Mouse (Mus musculus) liver, embryonic 12.5 days (tissue): ENCODE results near the gene Xrn2. TPM values are rescaled to one million over a fixed set of nuclear protein-coding genes. Genes with fewer than 3 reads are reported as not detected.

Experiments used
- ATAC-seq: fragments of 200-750 bp; cut with Nextera tagmentation; 2 replicates; pipeline ENCODE4 v1.8.0; 2017; ENCODE audit warnings: moderate number of reproducible peaks, mild to moderate bottlenecking, moderate library complexity
- H3K27ac ChIP-seq: fragments of 300-500 bp; sonication (generic); 2 replicates; pipeline ENCODE4 v1.5.1; 2016; ENCODE audit warnings: mild to moderate bottlenecking
- H3K27me3 ChIP-seq: fragments of 300-500 bp; sonication (generic); replicated peaks from 2 replicates; pipeline ENCODE4 v1.6.1; 2016; ENCODE audit warnings: mild to moderate bottlenecking, moderate library complexity
- H3K36me3 ChIP-seq: fragments of 300-500 bp; sonication (generic); 2 replicates; pipeline ENCODE4 v1.6.1; 2016; ENCODE audit warnings: mild to moderate bottlenecking, moderate library complexity
- H3K4me1 ChIP-seq: fragments of 300-500 bp; sonication (generic); 2 replicates; pipeline ENCODE4 v1.6.1; 2016
- H3K4me2 ChIP-seq: fragments of 300-500 bp; sonication (generic); 2 replicates; pipeline ENCODE4 v1.6.1; 2016; ENCODE audit warnings: mild to moderate bottlenecking, moderate library complexity
- H3K4me3 ChIP-seq: fragments of 300-500 bp; sonication (generic); 2 replicates; pipeline ENCODE4 v1.5.1; 2016; ENCODE audit warnings: mild to moderate bottlenecking, moderate library complexity
- H3K9ac ChIP-seq: fragments of 300-500 bp; sonication (generic); 2 replicates; pipeline ENCODE4 v1.6.1; 2016; ENCODE audit warnings: mild to moderate bottlenecking, moderate library complexity
- H3K9me3 ChIP-seq: fragments of 300-500 bp; sonication (generic); replicated peaks from 2 replicates; pipeline ENCODE4 v1.6.1; 2016; ENCODE audit warnings: mild to moderate bottlenecking, moderate library complexity
- WGBS: fragments of 180-500 bp; shearing (Covaris S2); methylation state at CpG from one replicate; pipeline ENCODE4 v1.1.7; 2016; ENCODE audit not compliant: insufficient replicate concordance; 5-methylcytosine and 5-hydroxymethylcytosine counted together
- polyA plus RNA-seq: library from polyadenylated mRNA; unstranded; fragments of >200 nt; fragmentation: Nextera tagmentation; extraction: Ambion mirVana; gene quantifications from 2 replicates; pipeline ENCODE4 v1.2.1, GENCODE M21; 2016

Xrn2 gene
- polyA plus RNA-seq, 1 experiment from 2014 or later, result 52.9 TPM

DNA sequence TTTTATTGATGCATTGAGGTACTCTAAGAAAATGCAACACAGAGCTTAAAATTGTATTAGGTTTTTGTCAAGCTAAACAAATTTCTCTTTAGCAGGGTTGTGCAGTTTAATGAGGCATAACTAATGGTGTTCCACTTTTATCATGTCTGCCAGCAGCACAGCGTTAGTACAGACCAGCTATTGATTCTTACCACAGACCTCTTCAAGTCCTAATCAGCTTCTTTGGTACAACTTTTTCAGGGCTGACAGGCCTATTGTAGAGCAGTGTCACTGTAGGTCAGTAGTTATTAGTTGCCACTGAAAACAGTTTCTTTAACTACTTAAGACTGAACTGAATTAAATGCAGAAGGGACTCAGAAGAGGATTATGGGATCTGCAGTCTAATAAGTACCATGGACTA, 56.3 kb downstream of the Xrn2 start:
- Histone ChIP-seq H3K9ac (no peak overlapping the region), H3K4me3 (no peak overlapping the region), H3K36me3 (peaks cover 52% of the 10 kb centered on the region), H3K4me2 (no peak overlapping the region), H3K9me3 (no peaks in the 10 kb centered on the region), H3K4me1 (peaks cover 16% of the 10 kb centered on the region), H3K27me3 (no peaks in the 10 kb centered on the region), H3K27ac (no peak overlapping the region)
- ATAC-seq, result no peak
- WGBS, result 67% methylated on average over 1 of the region's 1 CpGs

DNA sequence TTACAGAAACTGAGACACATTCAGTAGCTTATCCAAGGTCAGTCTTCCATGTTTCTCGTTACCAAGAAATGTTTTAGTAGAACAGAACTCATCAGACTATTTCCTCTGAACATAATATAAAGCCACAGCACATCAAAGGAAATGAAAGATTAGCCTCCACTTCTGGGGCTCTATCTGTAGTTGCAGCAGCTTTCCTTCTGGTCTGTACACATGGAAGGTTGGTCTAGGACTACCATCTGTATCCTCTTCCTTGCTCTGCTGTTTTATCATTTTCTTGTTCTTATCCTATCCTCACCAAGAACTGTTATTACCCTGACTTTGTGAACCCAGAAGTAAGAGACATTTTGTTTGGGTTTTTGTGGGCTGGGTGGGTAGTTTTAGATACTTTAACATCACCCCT, 57.5 kb downstream of the Xrn2 start:
- no peaks in the 10 kb centered on the region for H3K27me3 ChIP-seq
- H3K36me3 ChIP-seq, result peaks cover 51% of the 10 kb centered on the region
- no peak overlapping the region for H3K4me2 ChIP-seq
- H3K9me3 ChIP-seq, result no peaks in the 10 kb centered on the region
- H3K4me3 ChIP-seq, result no peak overlapping the region
- 56% methylated on average over 1 of the region's 1 CpGs for WGBS
- H3K27ac ChIP-seq, result no peak overlapping the region
- H3K9ac ChIP-seq, result no peak overlapping the region
- ATAC-seq, result no peak
- peaks cover 16% of the 10 kb centered on the region for H3K4me1 ChIP-seq

DNA sequence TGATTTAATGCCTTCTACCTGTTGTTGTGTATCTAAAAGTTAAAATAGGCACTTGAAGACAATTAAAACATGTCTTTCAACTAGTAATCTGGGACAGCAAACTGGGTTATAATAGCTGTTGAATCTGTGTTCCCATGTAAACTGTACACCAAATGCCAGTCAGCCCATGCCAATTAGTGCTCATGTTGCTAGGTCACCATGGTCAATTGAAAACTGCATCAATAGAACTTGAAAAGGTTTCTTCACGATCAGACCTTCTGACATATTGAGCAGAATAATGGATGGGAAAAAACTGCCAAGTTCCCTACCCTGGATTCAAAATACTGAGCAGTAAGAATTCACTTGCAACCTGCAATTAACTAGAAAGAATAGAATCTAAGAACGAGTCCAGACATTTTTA, 61.2 kb downstream of the Xrn2 start:
- Histone ChIP-seq H3K4me1 (no peaks in the 10 kb centered on the region), H3K27ac (no peak overlapping the region), H3K27me3 (no peaks in the 10 kb centered on the region), H3K4me2 (no peak overlapping the region), H3K4me3 (no peak overlapping the region), H3K36me3 (peaks cover 59% of the 10 kb centered on the region), H3K9ac (no peak overlapping the region), H3K9me3 (no peaks in the 10 kb centered on the region)
- 72% methylated on average over 2 of the region's 2 CpGs for WGBS
- ATAC-seq, result no peak

DNA sequence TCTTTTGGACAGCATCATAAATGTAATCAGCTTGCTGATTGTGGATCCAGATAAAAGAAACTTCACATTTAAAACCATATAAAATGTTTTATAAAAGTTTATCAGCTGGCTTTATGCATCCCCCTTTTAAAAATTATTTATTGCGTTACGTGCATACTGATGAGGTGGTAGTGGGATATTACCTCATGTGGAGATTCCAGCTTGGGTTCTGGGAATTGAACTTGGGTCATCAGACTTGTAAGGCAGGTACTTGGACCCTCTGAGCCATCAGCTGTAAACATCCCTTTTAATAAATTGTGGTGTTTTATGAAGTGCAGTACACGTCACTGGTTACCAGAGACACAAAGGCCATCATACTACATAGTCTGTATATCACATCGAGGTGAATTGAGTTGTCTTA, 61.6 kb downstream of the Xrn2 start:
- no peak for ATAC-seq
- Histone ChIP-seq H3K9ac (no peak overlapping the region), H3K4me2 (no peak overlapping the region), H3K27ac (no peak overlapping the region), H3K4me1 (no peaks in the 10 kb centered on the region), H3K27me3 (peaks cover 4% of the 10 kb centered on the region), H3K9me3 (no peaks in the 10 kb centered on the region), H3K4me3 (no peak overlapping the region), H3K36me3 (peaks cover 54% of the 10 kb centered on the region)
- 91% methylated on average over 4 of the region's 4 CpGs for WGBS

DNA sequence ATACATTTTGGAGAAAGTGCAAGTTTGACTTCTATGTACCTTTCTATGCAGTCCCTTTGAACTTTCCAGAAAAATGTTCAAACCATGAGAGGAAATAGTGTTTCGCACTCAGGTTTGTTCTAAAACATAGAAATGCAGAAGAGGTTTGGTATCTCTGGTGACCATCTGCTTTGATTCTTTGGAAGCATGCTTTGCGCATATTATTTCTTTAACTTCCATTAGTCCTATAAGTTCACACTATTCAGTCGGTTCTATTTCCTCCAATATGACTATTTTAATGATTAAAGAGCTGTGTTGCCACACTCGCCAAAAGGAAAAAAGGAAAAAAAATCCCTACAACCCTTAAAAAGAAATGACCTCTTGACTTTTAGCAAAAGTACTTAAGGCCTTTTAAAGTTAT, 69.6 kb downstream of the Xrn2 start:
- H3K9me3 ChIP-seq, result no peaks in the 10 kb centered on the region
- WGBS, result 53% methylated on average over 4 of the region's 4 CpGs
- H3K27me3 ChIP-seq, result peaks cover 70% of the 10 kb centered on the region
- no peak overlapping the region for H3K9ac ChIP-seq
- no peak overlapping the region for H3K27ac ChIP-seq
- peaks cover 16% of the 10 kb centered on the region for H3K4me1 ChIP-seq
- no peak overlapping the region for H3K4me3 ChIP-seq
- ATAC-seq, result no peak
- peaks cover 3% of the 10 kb centered on the region for H3K36me3 ChIP-seq
- no peak overlapping the region for H3K4me2 ChIP-seq

DNA sequence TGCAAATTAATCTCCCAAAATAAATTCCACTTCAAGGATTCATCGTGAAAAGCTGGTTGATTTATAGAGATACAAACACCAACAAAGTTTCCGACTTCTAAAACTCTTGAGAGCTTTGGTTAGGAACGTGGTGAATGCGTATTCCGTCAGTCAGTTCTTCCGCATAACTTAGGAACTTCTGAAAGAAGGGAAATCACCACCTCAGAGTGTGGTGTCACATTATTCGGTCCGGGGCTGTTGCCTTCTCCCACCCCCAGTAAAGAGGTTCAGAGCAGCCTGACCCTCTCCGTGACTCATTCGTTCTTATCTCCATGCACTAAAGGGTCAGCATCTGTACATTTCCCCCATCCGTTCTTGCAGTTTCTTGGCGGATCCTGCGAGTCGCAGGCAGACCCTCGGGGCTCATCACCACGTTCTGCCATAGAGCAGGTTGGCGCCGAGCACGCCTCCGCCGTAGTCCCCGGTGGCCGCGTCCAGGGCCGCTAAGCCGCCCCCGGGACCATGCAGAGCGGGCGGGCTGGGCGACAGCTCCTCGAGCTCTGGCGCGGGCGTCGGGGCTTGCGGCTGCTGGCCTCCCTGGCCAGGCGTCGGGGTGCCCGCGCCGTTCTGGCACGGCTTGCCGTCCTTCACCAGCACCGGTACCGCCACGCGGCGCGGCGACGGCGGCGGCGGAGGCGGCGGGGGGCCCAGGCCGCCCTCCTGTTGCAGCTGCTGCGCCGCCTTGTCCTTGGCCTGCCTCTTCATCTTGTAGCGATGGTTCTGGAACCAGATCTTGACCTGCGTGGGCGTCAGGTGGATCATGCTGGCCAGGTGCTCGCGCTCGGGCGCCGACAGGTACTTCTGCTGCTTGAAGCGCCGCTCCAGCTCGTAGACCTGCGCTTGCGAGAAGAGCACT, 70.9 kb downstream of the Xrn2 start:
- no peaks in the 10 kb centered on the region for H3K9me3 ChIP-seq
- 2% methylated on average over 70 of the region's 72 CpGs for WGBS
- peaks cover 16% of the 10 kb centered on the region for H3K4me1 ChIP-seq
- H3K4me2 ChIP-seq, result peak overlapping the region; percentile 60
- no peaks in the 10 kb centered on the region for H3K36me3 ChIP-seq
- peaks cover 73% of the 10 kb centered on the region for H3K27me3 ChIP-seq
- peak overlapping the region; percentile 47 for H3K4me3 ChIP-seq
- no peak overlapping the region for H3K27ac ChIP-seq
- H3K9ac ChIP-seq, result no peak overlapping the region
- 0 out of 2 replicates have a peak, but pooled peaks have one; percentile 32 for ATAC-seq

DNA sequence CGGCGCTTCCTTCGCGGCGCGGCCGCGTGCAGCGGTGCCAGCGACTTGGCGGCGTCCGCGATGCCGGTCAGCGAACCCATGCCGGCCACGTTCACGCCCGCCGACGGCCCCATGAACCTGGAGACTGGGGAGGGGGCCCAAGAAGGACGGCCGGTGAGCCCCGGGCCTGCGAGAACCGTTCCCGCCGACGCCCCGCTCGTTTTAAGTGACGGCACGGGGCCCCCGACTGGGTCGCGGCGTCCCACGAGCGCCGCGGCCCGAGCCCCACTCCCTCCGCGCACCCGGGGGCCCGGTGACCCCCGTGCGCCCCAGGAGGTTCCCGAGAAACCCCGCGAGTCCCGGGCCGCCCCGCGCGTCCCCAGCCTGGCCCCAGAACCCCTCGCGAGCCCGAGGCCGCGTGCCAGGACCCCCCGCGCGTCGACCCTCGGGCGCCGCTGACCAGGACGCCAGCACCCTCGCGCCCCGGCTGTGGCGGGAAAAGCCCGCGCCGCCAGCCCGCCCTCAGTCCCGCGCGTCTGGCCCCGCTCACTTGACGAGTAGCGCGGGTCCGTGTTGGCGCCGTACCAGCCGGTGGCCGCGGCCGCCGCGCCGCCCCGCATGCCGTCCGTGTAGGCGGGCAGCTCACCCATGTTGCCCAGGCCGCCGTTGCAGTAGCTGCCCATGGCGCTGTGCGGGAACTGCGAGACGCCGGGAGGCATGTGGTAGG, 71.7 kb downstream of the Xrn2 start:
- Histone ChIP-seq H3K4me1 (peaks cover 16% of the 10 kb centered on the region), H3K9ac (no peak overlapping the region), H3K9me3 (no peaks in the 10 kb centered on the region), H3K27me3 (peaks cover 68% of the 10 kb centered on the region), H3K36me3 (no peaks in the 10 kb centered on the region), H3K27ac (no peak overlapping the region), H3K4me2 (peak overlapping the region; percentile 60), H3K4me3 (peak overlapping the region; percentile 47)
- 4% methylated on average over 93 of the region's 106 CpGs for WGBS
- ATAC-seq, result peak; percentile 40; the same call in 1 of the 2 replicates

DNA sequence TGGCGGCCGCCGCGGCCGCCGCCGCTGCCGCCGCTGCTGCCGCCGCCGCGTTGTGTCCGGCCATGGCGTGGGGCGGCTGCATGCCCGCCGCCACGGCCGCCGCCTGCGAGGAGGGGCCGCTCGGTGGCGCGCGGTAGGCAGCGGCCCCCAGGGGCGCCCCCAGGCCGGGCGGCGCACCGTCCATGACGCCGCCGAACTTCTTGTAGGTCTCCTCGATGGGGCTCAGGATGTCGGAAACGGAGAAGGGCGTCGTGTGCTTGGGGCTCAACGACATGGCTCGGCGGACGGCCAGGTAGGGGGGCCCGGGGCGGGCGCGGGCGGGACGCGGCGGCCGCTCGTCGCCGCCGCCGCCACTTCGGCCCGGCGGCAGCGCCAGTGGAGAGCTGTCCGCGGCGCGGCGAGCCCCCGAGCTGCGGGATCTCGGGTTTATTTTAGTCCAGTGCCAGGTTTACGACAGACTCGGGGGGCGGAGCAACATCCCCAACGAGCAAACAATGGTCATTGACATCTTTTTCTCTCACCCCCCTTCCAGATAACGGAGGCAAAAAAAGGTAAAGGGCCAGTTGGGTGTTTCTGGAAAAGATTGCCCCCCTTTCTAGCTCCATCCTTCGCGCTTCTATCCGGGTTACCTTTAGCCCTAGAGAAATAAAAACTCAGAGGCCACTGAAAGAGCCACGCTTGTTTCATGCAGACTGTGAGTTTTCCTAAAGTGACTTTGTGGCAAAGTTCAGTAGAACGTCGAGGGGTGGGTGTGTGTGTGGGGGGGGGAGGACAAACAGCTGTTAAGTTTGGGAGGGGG, 72.5 kb downstream of the Xrn2 start, which contains the start of gene Nkx2-4:
Gene Nkx2-4 (minus strand): TSS at position 374 of the 799 bp plus-strand sequence.
- Histone ChIP-seq H3K36me3 (no peaks in the 10 kb centered on the region), H3K27me3 (peaks cover 67% of the 10 kb centered on the region), H3K9ac (no peak within 1 kb of the TSS), H3K4me2 (peak within 1 kb of the TSS; percentile 60), H3K27ac (no peak within 1 kb of the TSS), H3K4me1 (peaks cover 16% of the 10 kb centered on the region), H3K4me3 (peak within 1 kb of the TSS; percentile 47), H3K9me3 (no peaks in the 10 kb centered on the region)
- ATAC-seq, result no peak
- 2% methylated on average over 52 of the region's 82 CpGs for WGBS

DNA sequence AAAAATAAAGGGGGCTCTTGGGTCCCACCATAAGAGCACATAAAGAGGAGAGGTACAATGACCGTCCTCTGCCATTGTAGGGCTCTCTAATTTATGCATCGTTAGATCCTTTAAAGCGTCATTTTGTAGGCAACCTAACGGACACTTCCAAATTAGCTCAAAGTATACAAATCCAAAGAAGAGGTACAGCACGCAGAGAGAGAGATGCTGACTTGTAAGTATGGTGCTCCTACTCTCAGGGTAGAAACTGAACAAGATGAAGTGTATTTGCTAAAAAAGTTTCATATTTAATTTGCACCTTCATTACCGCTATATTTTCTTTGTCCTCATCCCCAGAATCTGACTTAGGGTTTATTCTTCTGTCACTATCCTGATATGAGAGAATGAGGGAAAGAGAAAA, 73.1 kb downstream of the Xrn2 start:
- Histone ChIP-seq H3K9me3 (no peaks in the 10 kb centered on the region), H3K9ac (no peak overlapping the region), H3K27me3 (peaks cover 63% of the 10 kb centered on the region), H3K4me1 (peaks cover 16% of the 10 kb centered on the region), H3K27ac (no peak overlapping the region), H3K4me3 (no peak overlapping the region), H3K36me3 (no peaks in the 10 kb centered on the region), H3K4me2 (no peak overlapping the region)
- WGBS, result 11% methylated on average over 6 of the region's 6 CpGs
- no peak for ATAC-seq

DNA sequence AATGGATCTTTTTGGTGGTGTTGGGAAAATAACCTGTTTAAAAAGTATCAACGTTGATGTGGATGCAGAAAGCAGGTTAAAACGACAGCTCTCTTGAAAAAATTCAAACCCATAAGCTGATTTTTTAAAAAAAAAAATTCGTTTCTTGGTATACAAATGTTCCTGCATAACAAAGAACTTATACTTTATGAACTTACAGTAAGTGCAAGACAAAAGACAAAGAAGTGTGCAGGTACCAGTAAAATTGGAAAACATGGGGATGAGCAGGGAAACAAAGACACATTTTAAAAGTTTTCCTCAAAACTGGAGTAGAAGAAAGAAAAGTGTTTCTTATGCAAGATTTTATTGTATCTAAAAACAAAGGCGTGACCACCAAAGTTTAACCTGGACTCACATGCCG, 73.6 kb downstream of the Xrn2 start:
- ATAC-seq, result no peak
- H3K4me1 ChIP-seq, result peaks cover 16% of the 10 kb centered on the region
- no peak overlapping the region for H3K4me3 ChIP-seq
- no peaks in the 10 kb centered on the region for H3K36me3 ChIP-seq
- no peaks in the 10 kb centered on the region for H3K9me3 ChIP-seq
- H3K9ac ChIP-seq, result no peak overlapping the region
- no peak overlapping the region for H3K4me2 ChIP-seq
- peaks cover 58% of the 10 kb centered on the region for H3K27me3 ChIP-seq
- WGBS, result 23% methylated on average over 5 of the region's 5 CpGs
- H3K27ac ChIP-seq, result no peak overlapping the region

DNA sequence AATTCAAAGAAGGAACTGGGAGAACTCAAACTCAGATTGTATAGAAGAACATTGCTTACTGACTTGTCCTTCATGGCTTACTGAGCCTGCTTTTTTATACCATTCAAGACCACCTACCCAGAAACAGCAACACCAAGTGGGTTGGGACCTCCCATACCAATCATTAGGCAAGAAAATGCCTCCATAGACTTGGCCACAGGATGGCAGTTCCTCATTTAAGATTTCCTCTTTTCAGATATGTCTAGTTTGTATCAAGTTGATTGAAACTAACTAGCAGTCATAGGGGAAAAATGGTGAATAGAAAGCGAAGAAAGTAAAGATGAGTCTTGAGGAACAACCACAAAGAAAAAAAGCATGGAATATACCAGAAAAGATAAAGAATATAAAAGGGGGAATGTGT, 106.9 kb downstream of the Xrn2 start:
- H3K4me2 ChIP-seq, result no peak overlapping the region
- no peaks in the 10 kb centered on the region for H3K27me3 ChIP-seq
- H3K4me3 ChIP-seq, result no peak overlapping the region
- WGBS, result 64% methylated on average over 1 of the region's 1 CpGs
- ATAC-seq, result no peak
- no peak overlapping the region for H3K27ac ChIP-seq
- H3K36me3 ChIP-seq, result no peaks in the 10 kb centered on the region
- H3K9ac ChIP-seq, result no peak overlapping the region
- no peaks in the 10 kb centered on the region for H3K4me1 ChIP-seq
- no peaks in the 10 kb centered on the region for H3K9me3 ChIP-seq

DNA sequence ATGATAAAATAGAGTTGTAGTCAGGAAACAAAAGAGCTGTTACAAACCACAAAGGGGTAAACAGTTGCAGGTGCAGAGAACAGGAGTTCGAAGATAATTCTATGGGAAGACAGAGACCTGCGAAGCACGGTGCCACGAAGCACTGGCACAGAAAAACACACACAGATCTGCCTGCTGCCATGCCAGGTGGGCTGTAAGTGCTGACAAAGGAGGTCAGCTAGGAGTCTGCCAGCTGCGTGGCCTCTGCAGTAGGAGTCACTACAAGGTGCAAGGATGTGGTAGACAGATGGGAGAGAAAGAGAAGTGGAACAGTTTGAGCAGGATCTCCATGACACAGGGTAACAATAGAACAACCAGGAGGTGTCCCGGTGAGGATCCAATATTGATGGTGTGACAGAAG, 114.6 kb downstream of the Xrn2 start:
- Histone ChIP-seq H3K9me3 (no peaks in the 10 kb centered on the region), H3K4me3 (no peak overlapping the region), H3K27ac (no peak overlapping the region), H3K4me2 (no peak overlapping the region), H3K4me1 (no peaks in the 10 kb centered on the region), H3K9ac (no peak overlapping the region), H3K27me3 (no peaks in the 10 kb centered on the region), H3K36me3 (no peaks in the 10 kb centered on the region)
- 64% methylated on average over 6 of the region's 6 CpGs for WGBS
- no peak for ATAC-seq
